Mouse (Mus musculus): ENCODE measurements around the gene Rps10.
"Not testable (repeated sequence)": the region's sequence is repeated elsewhere in the genome, so short reads cannot be mapped to it uniquely, and the experiment has no call there.

Gene Rps10

GRCm38 (mm10) chr17:27643756-27644155, 7.3 kb upstream of the Rps10 start:
- no peak for DNase-seq (ENCODE audit: low read depth, low spot score)

DNA sequence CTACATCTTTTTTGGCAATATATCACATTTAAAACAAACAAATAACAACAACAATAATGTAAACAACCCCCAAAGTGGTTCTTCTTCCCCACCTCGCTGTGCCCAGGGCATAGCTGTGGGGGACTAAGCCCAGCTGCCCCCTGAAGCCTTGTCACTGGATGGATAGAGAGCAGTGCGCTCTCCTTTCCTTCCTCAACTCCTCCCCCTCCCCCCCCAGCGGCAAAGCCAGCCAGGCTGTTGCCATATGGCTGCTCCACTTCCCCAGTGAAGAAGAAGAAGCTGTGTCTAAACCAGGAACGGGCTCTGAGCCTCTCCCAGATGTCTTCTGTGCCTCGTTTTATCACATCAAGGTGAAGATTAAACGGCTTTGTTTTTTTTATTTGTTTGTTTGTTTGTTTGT, 6.6 kb upstream of the Rps10 start:
- no peak for DNase-seq (ENCODE audit: low read depth, low spot score)

DNA sequence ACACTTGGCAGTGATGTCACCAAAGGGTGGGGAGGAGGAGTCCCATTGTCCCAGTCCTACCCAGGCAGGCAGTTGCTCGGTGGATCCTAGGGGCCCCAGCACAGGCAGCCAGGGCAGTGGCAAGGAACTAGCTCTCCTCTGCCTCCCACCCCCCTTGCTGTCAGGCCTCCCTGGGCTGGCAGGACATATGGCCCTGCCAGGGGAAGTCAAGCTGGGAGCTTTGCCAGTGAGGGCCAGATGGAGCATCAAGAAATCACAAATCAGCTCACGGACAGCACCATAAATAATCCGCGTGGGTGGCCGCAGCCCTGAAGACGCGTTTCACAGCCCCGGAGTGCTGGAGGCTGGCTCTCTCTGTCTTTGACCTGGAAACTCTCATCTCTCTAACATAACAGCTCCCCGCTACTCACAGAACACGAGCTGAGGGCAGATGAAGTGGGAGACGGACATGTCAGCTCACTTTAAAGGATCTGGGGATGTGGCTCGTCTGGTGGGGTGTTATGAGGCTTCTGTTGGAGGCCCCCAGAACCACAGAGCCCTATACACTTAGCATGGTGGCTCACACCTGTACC, 6.1 kb upstream of the Rps10 start:
- no peak for DNase-seq (ENCODE audit: low read depth, low spot score)

DNA sequence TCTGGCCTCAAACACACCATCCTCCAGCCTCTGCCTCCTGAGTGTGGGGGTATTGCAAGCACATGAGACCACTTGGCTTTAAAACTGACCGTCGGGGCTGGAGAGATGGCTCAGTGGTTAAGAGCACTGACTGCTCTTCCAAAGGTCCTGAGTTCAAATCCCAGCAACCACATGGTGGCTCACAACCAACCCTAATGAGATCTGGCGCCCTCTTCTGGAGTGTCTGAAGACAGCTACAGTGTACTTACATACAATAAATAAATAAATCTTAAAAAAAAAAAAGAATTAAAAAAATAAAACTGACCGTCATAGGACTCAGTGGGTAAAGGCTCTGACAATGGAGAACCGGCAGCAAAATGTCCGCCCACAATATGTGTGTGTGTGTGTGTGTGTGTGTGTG, 3.4 kb upstream of the Rps10 start:
- DNase-seq (ENCODE audit: low read depth, low spot score), result not testable (repeated sequence)

DNA sequence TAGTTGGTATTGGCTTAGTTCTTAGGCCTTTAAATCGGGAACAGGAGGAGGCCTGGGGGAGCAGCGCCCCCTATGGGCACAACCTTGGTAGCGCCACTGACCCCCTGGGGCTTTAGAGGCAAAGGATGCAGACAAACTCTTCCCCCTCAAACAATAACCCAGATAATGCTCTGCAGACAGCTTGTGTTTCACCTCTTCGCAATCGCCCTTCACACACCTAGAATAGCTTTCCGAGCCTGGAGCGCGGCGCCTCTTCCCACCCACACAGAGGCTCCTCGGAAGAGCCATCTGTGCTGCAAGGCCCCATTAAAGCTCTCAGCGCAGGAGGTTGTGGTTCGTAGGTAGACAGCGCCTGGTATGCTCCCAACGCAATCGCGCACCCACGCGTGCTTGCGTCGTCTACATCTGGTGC, 2.5 kb upstream of the Rps10 start:
- DNase-seq (ENCODE audit: low read depth, low spot score), result peak; percentile 81

GRCm38 (mm10) chr17:27637333-27637732, 864 bp upstream of the Rps10 start:
- DNase-seq (ENCODE audit: low read depth, low spot score), result no peak

GRCm38 (mm10) chr17:27635575-27635903, 930 bp downstream of the Rps10 start:
- peak; percentile 62 for DNase-seq (ENCODE audit: low read depth, low spot score)

DNA sequence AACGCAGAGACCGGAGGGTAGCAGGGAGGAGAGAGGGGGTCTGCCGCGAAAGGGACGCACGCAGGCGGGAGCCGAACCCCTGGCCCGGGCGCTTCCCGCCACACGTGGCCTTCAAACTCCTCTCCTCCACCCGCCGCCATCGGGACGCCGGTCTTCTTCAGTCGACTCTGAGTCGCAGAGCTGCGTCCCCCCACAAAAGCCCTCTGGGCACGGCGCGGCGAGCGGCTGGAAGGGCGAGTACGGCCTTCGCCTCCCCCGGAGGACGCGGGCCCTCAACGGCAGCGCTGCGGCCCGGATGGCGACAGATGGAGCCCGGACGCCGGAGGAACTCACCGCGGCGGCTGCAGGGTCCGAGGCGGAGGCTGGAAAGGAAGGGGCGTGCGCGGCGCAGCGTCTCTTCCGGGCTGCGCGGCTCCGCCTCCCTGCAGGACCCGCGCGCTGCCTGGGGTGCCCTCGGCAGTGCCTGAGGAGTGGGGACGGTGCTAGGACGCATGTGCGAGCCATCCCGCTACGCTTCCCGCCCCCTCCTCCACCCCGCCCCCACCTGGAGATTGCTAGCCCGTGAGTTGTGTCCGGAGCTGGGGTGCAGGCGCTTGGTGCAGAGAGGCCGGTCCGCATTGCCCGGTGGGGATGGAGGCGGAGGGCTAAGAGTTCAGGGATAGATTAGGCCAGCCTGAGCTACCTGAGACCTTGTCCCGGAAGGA, 1.4 kb downstream of the Rps10 start, which contains the start of gene RPS10-NUDT3:
TSS of gene RPS10-NUDT3 (minus strand) at position 352 of the 704 bp plus-strand sequence.
- DNase-seq (ENCODE audit: low read depth, low spot score), result peak; percentile 97

DNA sequence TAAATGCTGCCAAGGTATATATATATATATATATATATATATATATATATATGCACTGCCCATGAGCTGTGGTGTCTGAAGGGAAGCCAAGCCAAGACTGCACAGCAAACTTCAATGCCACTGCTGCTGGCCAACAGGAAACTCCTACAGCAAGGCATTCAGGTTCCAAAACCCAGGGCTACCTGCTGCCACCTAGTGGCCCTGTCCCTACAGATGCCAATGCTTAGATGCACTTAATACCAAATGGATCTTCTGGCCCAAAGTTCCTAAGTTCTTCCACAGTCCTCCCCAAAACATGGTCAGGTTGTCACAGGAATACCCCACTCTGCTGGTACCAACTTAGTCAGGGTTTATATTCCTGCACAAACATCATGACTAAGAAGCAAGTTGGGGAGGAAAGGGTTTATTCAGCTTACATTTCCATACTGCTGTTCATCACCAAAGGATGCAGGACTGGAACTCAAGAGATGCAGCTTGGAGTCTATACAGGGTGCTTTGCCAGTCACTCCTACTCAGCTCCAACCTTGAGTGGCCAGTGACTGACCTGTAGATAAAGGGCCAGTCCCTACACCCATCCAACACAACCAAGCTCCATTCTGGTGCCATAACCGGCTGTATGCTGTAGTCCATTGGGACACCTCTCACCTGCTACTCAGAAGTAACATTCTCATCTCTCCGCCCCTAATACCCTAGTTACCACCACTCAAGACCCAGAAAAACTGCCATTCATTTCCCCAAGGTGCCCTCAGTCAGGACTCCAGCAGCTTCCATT, 7.0 kb downstream of the Rps10 start:
- DNase-seq (ENCODE audit: low read depth, low spot score), result peak; percentile 91

- peak; percentile 71 for DNase-seq (ENCODE audit: low read depth, low spot score)
Measured at GRCm38 (mm10) chr17:27628376-27628775, 8.1 kb downstream of the Rps10 start.

- DNase-seq (ENCODE audit: low read depth, low spot score), result peak; percentile 80
Measured at GRCm38 (mm10) chr17:27627451-27627850, 9.0 kb downstream of the Rps10 start.

GRCm38 (mm10) chr17:27626681-27627080, 9.8 kb downstream of the Rps10 start:
- DNase-seq (ENCODE audit: low read depth, low spot score), result peak; percentile 66

DNA sequence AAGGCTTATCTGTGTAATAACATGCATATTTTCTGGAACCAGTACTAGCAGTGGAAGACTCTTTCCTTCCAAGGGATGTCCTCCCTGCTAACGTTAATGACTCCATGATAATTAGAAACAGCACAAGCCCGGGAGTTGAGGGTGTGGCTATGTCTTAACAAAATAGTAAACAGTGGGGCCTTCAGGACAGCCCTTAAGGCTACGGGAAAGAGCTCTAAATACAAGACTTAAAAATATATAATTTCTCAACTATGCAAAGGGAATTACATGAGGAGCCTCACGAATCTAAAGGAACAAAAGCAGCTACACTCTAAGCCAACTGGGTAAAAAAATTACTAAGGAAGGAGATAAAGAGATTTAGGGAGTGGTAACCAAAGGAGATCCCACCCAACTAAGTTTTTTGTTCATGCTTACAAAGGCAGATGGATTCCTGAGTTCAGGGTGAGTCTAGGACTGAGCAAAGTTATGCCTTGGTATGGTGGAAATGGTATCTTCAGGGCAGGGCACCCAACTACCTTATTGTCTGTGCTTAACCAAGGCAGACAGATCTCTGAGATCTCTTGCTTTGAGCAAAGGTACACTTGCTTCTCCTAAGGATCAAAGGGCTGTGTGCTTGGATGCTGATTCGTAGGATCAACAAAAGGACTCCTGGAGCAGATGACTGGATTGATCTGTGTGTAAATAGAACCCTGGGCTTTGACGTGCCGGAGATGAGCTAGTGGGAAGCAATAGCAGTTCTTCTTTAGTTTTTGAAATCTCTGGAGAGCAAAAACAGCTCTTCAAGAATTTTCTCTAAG, 10.8 kb downstream of the Rps10 start:
- peak; percentile 87 for DNase-seq (ENCODE audit: low read depth, low spot score)

DNA sequence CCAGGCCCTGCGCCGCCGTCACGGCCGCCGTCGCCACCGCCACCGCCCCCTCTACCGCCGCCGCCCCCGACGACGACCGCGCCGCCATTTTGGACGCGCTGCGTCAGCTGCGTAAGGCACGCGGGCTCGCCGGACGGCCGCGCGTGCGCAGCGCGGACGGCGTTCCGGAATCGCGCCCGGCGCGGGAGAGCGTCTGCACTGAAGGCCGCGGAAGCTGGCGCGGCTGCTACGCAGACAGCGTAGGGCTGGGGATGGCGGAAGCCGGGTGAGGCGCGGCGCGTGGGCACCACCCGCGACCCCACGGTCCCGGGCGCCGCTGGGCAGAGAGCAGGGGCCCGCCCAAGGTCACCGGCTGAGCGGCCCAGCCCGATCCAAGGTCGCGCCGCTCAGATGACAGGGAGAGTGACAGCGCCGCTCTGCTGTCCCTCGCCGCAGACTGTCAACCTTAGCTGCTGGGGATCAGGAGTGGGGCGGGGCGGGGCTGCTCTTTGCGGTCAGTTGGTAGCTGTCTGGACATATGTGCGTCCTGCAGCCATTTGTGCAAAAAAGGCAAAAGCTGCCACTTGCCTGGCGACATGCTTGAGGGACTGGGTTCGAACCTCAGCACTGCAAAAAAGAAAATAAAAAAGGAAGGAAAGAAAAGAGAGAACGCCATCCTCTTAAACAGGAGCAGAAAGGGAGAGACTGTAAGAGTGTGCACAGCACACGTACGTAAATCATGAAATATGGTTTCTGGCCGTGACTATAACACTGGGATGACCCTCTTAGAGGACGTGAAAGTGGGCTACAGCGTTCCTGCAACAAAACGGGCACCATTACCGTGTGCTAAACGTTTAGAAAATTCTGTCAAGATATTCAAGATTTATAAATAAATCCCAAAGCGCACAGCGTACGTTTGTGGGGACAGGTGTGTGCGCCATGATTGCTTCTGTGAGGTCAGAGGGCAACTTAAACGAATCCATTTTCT, 12.8 kb downstream of the Rps10 start, which contains the start of gene Nudt3:
TSS of gene Nudt3 (minus strand) at position 136 of the 967 bp plus-strand sequence.
- DNase-seq (ENCODE audit: low read depth, low spot score), result peak; percentile 95

DNA sequence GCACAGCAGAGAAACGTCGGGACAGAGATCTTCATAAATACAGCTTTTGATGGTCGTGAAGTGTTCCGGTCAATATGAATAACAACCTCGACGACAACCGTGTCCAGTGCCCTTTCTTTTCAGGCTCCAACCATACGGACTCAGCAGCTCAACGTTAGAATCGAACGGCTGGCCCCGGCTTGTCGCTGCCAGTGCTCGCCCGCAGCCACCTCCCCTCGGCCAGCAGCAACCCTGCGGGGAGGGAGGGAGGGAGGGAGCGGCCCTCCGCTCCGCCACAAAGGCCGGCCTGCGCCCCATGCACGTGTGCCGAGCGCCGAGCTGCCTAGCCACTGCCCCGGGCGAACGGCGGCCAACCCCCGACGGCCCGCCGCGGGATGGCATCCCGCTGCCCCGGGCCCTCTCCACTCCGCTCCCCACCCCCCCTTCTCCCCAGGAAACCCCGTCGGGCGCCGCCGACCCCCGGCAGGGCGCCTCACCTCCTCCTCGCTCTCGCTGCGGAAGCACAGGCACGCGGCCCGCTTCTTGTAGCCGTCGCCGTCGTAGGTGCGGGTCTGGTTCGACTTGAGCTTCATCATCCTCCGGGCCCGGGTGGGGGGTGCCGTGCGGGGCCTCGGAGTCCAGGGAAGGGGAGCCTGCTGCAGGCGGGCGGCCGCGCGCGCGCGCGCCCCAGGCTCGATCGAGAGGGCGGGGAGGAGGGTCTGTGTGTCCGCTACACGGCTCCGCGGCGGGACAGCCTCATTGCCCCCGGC, 13.7 kb downstream of the Rps10 start:
- DNase-seq (ENCODE audit: low read depth, low spot score), result peak; percentile 78

DNA sequence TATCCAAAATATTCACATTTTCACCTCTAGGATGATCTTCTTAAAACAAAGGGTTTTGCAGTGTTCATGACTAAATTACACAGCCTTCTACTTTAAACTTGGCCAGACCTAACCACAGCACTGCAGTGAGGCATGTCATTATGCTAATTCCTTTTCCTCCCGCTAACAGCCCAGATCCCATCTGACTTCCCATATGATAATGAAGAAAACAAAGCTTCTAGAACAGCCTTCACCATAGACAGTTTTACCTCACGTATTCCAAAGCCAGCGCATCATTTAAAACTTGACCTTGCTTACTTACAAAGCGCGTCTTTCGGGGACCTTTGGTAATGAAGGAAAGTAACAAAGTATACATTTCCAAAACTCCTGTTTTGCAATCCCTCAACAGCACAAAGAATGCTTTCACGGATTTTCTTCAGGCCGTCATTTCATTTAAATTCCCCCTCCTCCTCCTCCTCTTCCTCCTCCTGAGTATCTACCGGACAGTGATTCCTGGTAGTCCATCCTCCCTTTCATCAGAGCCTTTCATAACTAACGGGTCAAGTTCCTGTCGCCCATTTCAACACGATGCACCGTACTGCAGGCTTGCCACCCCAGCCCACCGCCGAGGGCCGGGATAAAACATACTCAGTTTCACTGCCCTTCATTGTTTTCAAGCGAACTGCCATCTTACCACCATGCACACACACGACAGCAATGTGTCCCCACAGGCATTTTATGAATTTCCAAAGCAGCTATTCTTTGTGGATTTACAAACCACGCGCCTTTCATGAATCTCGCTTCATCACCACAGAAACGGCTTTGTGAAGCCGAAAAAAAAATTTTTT, 14.6 kb downstream of the Rps10 start:
- peak; percentile 57 for DNase-seq (ENCODE audit: low read depth, low spot score)

DNA sequence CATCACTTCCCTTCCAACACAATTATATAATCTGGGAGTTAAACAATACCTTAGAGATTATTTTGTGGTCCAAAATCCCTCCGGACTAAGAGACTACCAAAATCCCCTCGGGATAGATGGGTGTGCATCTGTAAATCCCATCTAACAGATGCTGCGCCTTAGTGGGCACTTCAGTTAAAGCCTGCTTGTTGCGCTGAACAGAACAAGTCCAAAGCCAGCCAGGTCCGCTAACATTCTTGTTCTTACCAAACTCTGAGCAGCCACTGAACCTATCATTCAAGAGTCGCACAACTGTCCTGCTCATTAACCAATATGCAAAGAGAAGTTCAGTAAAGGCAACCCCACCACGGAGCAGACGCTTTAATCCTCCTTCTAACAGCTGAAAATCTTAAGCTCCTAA, 15.3 kb downstream of the Rps10 start:
- no peak for DNase-seq (ENCODE audit: low read depth, low spot score)

- DNase-seq (ENCODE audit: low read depth, low spot score), result no peak
Measured at GRCm38 (mm10) chr17:27615388-27615787, 21.1 kb downstream of the Rps10 start.

- no peak for DNase-seq (ENCODE audit: low read depth, low spot score)
Measured at GRCm38 (mm10) chr17:27613016-27613415, 23.5 kb downstream of the Rps10 start.
